Mouse (Mus musculus) heart, adult 2 months (tissue): ENCODE results near the gene Isg20.

ENCODE experiments used
- CTCF ChIP-seq: fragments of 200-600 bp; IDR thresholded peaks from 2 replicates; pipeline ENCODE4 v1.8.1; 2022; ENCODE audit warnings: antibody characterized with exemption, mild to moderate bottlenecking, moderate library complexity
- EP300 ChIP-seq: fragments of 200-500 bp; IDR thresholded peaks from 2 replicates; pipeline ENCODE4 v1.6.1; 2011; ENCODE audit warnings: low read depth, low read length, control low read depth; ENCODE audit not compliant: insufficient read depth
- POLR2A ChIP-seq: fragments of 200-500 bp; IDR thresholded peaks from 2 replicates; pipeline ENCODE4 v1.6.1; 2011; ENCODE audit warnings: mild to moderate bottlenecking, low read depth, low read length, control low read depth; ENCODE audit not compliant: insufficient read depth

- TF ChIP-seq CTCF, result no peak
- no peak for TF ChIP-seq POLR2A
- no peak for TF ChIP-seq EP300
Observed at GRCm38 (mm10) chr7:78924796-78925195, 11.6 kb downstream of the Isg20 start.
